Mouse (Mus musculus): Measurements from ENCODE around the gene Olfr1161. TPM values are rescaled to one million over a fixed set of nuclear protein-coding genes. Genes with fewer than 3 reads are reported as not detected.
"Not testable (repeated sequence)": the region's sequence is repeated elsewhere in the genome, so short reads cannot be mapped to it uniquely, and the experiment has no call there.

Gene Olfr1161
- not detected in 2 replicates for total RNA-seq (2015)
- total RNA-seq (2017): not detected in 2 replicates

- ATAC-seq (ENCODE audit: poor library complexity, severe bottlenecking): not testable (repeated sequence)
These were observed at the start of gene Olfr1161 for GRCm38 (mm10) chr2:88022474-88022873. TSS of gene Olfr1161 (plus strand) at chr2:88022774.

GRCm38 (mm10) chr2:87974563-87974962 lies 48.0 kb upstream of the Olfr1161 start, which contains the start of gene Olfr74:
TSS of gene Olfr74 (minus strand) at chr2:87974663.
- no peak for ATAC-seq (ENCODE audit: poor library complexity, severe bottlenecking)

GRCm38 (mm10) chr2:87989813-87990212 lies 32.8 kb upstream of the Olfr1161 start, which contains the start of gene Olfr1158:
TSS of gene Olfr1158 (plus strand) at chr2:87990113.
- ATAC-seq (ENCODE audit: poor library complexity, severe bottlenecking): no peak

- ATAC-seq (ENCODE audit: poor library complexity, severe bottlenecking): no peak
These were observed 14.9 kb upstream of the Olfr1161 start, which contains the start of gene Olfr1160 for GRCm38 (mm10) chr2:88007515-88008318. TSS of gene Olfr1160 (minus strand) at chr2:88008268.

- no peak for ATAC-seq (ENCODE audit: poor library complexity, severe bottlenecking)
These were observed 15.0 kb downstream of the Olfr1161 start, which contains the start of gene Olfr73 for GRCm38 (mm10) chr2:88037599-88037998. TSS of gene Olfr73 (minus strand) at chr2:88037699.

GRCm38 (mm10) chr2:88051029-88051428 lies 28.5 kb downstream of the Olfr1161 start, which contains the start of gene Olfr1162:
TSS of gene Olfr1162 (minus strand) at chr2:88051129.
- ATAC-seq (ENCODE audit: poor library complexity, severe bottlenecking): no peak

- ATAC-seq (ENCODE audit: poor library complexity, severe bottlenecking): no peak
These were observed 41.0 kb downstream of the Olfr1161 start for GRCm38 (mm10) chr2:88063587-88063986.

- ATAC-seq (ENCODE audit: poor library complexity, severe bottlenecking): no peak
These were observed 49.2 kb downstream of the Olfr1161 start, which contains the start of gene Olfr1163 for GRCm38 (mm10) chr2:88071730-88072129. TSS of gene Olfr1163 (minus strand) at chr2:88071830.

Other genes starting within 250 kb of the Olfr1161 start
- not detected in 2 replicates for gene Olfr152, start 243.3 kb upstream of the Olfr1161 start, total RNA-seq (2015)
- gene Olfr152, start 243.3 kb upstream of the Olfr1161 start, total RNA-seq (2017): not detected in 2 replicates
- gene Olfr1143, start 222.2 kb upstream of the Olfr1161 start, total RNA-seq (2015): not detected in 2 replicates
- gene Olfr1143, start 222.2 kb upstream of the Olfr1161 start, total RNA-seq (2017): not detected in 2 replicates
- gene Olfr1145, start 213.0 kb upstream of the Olfr1161 start, total RNA-seq (2015): not detected in 2 replicates
- gene Olfr1145, start 213.0 kb upstream of the Olfr1161 start, total RNA-seq (2017): not detected in 2 replicates
- gene Olfr1148, start 192.2 kb upstream of the Olfr1161 start, total RNA-seq (2015): not detected in 2 replicates
- not detected in 2 replicates for gene Olfr1148, start 192.2 kb upstream of the Olfr1161 start, total RNA-seq (2017)
- gene Olfr1150-ps1, start 178.8 kb upstream of the Olfr1161 start, total RNA-seq (2015): not detected in 2 replicates
- gene Olfr1150-ps1, start 178.8 kb upstream of the Olfr1161 start, total RNA-seq (2017): not detected in 2 replicates
- gene Olfr1151, start 166.9 kb upstream of the Olfr1161 start, total RNA-seq (2015): not detected in 2 replicates
- not detected in 2 replicates for gene Olfr1151, start 166.9 kb upstream of the Olfr1161 start, total RNA-seq (2017)
- not detected in 2 replicates for gene Olfr1152, start 156.3 kb upstream of the Olfr1161 start, total RNA-seq (2015)
- not detected in 2 replicates for gene Olfr1152, start 156.3 kb upstream of the Olfr1161 start, total RNA-seq (2017)
- gene Olfr1153, start 127.8 kb upstream of the Olfr1161 start, total RNA-seq (2015): not detected in 2 replicates
- not detected in 2 replicates for gene Olfr1153, start 127.8 kb upstream of the Olfr1161 start, total RNA-seq (2017)
- not detected in 2 replicates for gene Olfr1154, start 117.6 kb upstream of the Olfr1161 start, total RNA-seq (2015)
- gene Olfr1154, start 117.6 kb upstream of the Olfr1161 start, total RNA-seq (2017): not detected in 2 replicates
- not detected in 2 replicates for gene Olfr1155, start 77.6 kb upstream of the Olfr1161 start, total RNA-seq (2015)
- gene Olfr1155, start 77.6 kb upstream of the Olfr1161 start, total RNA-seq (2017): not detected in 2 replicates
- not detected in 2 replicates for gene Olfr1156, start 69.7 kb upstream of the Olfr1161 start, total RNA-seq (2015)
- not detected in 2 replicates for gene Olfr1156, start 69.7 kb upstream of the Olfr1161 start, total RNA-seq (2017)
- not detected in 2 replicates for gene Olfr1157, start 54.5 kb upstream of the Olfr1161 start, total RNA-seq (2015)
- not detected in 2 replicates for gene Olfr1157, start 54.5 kb upstream of the Olfr1161 start, total RNA-seq (2017)
- not detected in 2 replicates for gene Olfr74, start 48.1 kb upstream of the Olfr1161 start, total RNA-seq (2015)
- gene Olfr74, start 48.1 kb upstream of the Olfr1161 start, total RNA-seq (2017): not detected in 2 replicates
- gene Olfr1158, start 32.7 kb upstream of the Olfr1161 start, total RNA-seq (2015): not detected in 2 replicates
- gene Olfr1158, start 32.7 kb upstream of the Olfr1161 start, total RNA-seq (2017): not detected in 2 replicates
- not detected in 2 replicates for gene Olfr1160, start 14.5 kb upstream of the Olfr1161 start, total RNA-seq (2015)
- gene Olfr1160, start 14.5 kb upstream of the Olfr1161 start, total RNA-seq (2017): not detected in 2 replicates
- not detected in 2 replicates for gene Olfr73, start 14.9 kb downstream of the Olfr1161 start, total RNA-seq (2015)
- gene Olfr73, start 14.9 kb downstream of the Olfr1161 start, total RNA-seq (2017): not detected in 2 replicates
- gene Olfr1162, start 28.4 kb downstream of the Olfr1161 start, total RNA-seq (2015): not detected in 2 replicates
- not detected in 2 replicates for gene Olfr1162, start 28.4 kb downstream of the Olfr1161 start, total RNA-seq (2017)
- gene Olfr1163, start 49.1 kb downstream of the Olfr1161 start, total RNA-seq (2015): not detected in 2 replicates
- gene Olfr1163, start 49.1 kb downstream of the Olfr1161 start, total RNA-seq (2017): not detected in 2 replicates
- gene Olfr1164, start 71.2 kb downstream of the Olfr1161 start, total RNA-seq (2015): not detected in 2 replicates
- not detected in 2 replicates for gene Olfr1164, start 71.2 kb downstream of the Olfr1161 start, total RNA-seq (2017)
- not detected in 2 replicates for gene Olfr1166, start 105.5 kb downstream of the Olfr1161 start, total RNA-seq (2015)
- gene Olfr1166, start 105.5 kb downstream of the Olfr1161 start, total RNA-seq (2017): not detected in 2 replicates
- gene Olfr1167, start 132.4 kb downstream of the Olfr1161 start, total RNA-seq (2015): not detected in 2 replicates
- 0.04 TPM in 1 of 2 replicates, not detected in the other for gene Olfr1167, start 132.4 kb downstream of the Olfr1161 start, total RNA-seq (2017)
- not detected in 2 replicates for gene Olfr1168, start 159.1 kb downstream of the Olfr1161 start, total RNA-seq (2015)
- not detected in 2 replicates for gene Olfr1168, start 159.1 kb downstream of the Olfr1161 start, total RNA-seq (2017)
- not detected in 2 replicates for gene Olfr1170, start 205.6 kb downstream of the Olfr1161 start, total RNA-seq (2015)
- not detected in 2 replicates for gene Olfr1170, start 205.6 kb downstream of the Olfr1161 start, total RNA-seq (2017)